Mouse (Mus musculus): ENCODE data around the gene Dcst2. TPM values are rescaled to one million over a fixed set of nuclear protein-coding genes. Genes with fewer than 3 reads are reported as not detected.

The Dcst2 gene
- polyA plus RNA-seq, 1 experiment from 2014 or later, result 0.32 TPM

GRCm38 (mm10) chr3:89394006-89394893 lies 32.5 kb downstream of the Dcst2 start, which contains the start of gene Zbtb7b:
Gene Zbtb7b (minus strand): TSS chr3:89394776.
- Histone ChIP-seq H3K27me3 (ENCODE audit: control insufficient read depth, insufficient read depth, low read length) (peaks cover 20% of the 10 kb centered on the region), H3K4me1 (ENCODE audit: control insufficient read depth, insufficient read depth, low read length) (peaks cover 16% of the 10 kb centered on the region), H3K27ac (replicated peaks; ENCODE audit: low read depth, low read length) (peak within 1 kb of the TSS; percentile 1; the same call in 1 of the 2 replicates), H3K9ac (replicated peaks; ENCODE audit: low read length) (peak within 1 kb of the TSS; percentile 50), H3K9me3 (replicated peaks; ENCODE audit: control insufficient read depth, low read length) (no peaks in the 10 kb centered on the region), H3K4me3 (ENCODE audit: low read depth, low read length) (peak within 1 kb of the TSS; percentile 45), H3K4me2 (ENCODE audit: low read depth, low read length) (peak within 1 kb of the TSS; percentile 83), H3K36me3 (replicated peaks; ENCODE audit: control insufficient read depth, insufficient read depth, low read depth, low read length) (no peaks in the 10 kb centered on the region)
- peak; percentile 46 for ATAC-seq (replicated peaks; ENCODE audit: insufficient number of reproducible peaks, low FRiP score, low TSS enrichment, low read depth)
- peak; percentile 74 for DNase-seq (ENCODE audit: low spot score)
- under 1% methylated on average over 39 of the region's 42 CpGs for WGBS

DNA sequence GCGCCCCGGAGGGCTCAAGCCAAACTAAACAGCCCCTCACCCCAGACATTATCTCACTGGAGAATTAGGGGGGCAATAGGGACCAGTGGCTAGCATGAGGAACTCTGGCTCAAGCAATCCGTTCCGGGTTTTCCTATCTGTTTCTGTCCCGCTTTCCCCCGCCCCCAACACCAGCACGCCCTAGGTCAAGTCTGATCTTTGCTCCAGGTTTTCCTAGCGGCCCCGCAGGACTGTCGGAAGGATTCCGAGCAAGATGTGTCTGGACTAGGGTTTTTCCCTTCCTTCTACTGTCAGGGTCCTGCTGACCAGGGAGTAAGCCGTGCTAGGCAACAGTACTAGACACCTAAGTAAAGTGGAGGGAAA lies 33.1 kb downstream of the Dcst2 start:
- Histone ChIP-seq H3K36me3 (replicated peaks; ENCODE audit: control insufficient read depth, insufficient read depth, low read depth, low read length) (no peaks in the 10 kb centered on the region), H3K4me2 (ENCODE audit: low read depth, low read length) (peak overlapping the region; percentile 83), H3K27me3 (ENCODE audit: control insufficient read depth, insufficient read depth, low read length) (peaks cover 20% of the 10 kb centered on the region), H3K9ac (replicated peaks; ENCODE audit: low read length) (no peak overlapping the region), H3K4me1 (ENCODE audit: control insufficient read depth, insufficient read depth, low read length) (peaks cover 16% of the 10 kb centered on the region), H3K9me3 (replicated peaks; ENCODE audit: control insufficient read depth, low read length) (no peaks in the 10 kb centered on the region), H3K4me3 (ENCODE audit: low read depth, low read length) (peak overlapping the region; percentile 43), H3K27ac (replicated peaks; ENCODE audit: low read depth, low read length) (no peak overlapping the region; the same call in 1 of the 2 replicates)
- no peak for ATAC-seq (replicated peaks; ENCODE audit: insufficient number of reproducible peaks, low FRiP score, low TSS enrichment, low read depth)
- DNase-seq (ENCODE audit: low spot score), result peak; percentile 93
- WGBS, result 1% methylated on average over 12 of the region's 12 CpGs

GRCm38 (mm10) chr3:89395419-89395805 lies 33.6 kb downstream of the Dcst2 start:
- Histone ChIP-seq H3K4me1 (ENCODE audit: control insufficient read depth, insufficient read depth, low read length) (peaks cover 16% of the 10 kb centered on the region), H3K4me3 (ENCODE audit: low read depth, low read length) (peak overlapping the region; percentile 45), H3K9me3 (replicated peaks; ENCODE audit: control insufficient read depth, low read length) (no peaks in the 10 kb centered on the region), H3K27ac (replicated peaks; ENCODE audit: low read depth, low read length) (no peak overlapping the region), H3K36me3 (replicated peaks; ENCODE audit: control insufficient read depth, insufficient read depth, low read depth, low read length) (no peaks in the 10 kb centered on the region), H3K27me3 (ENCODE audit: control insufficient read depth, insufficient read depth, low read length) (peaks cover 20% of the 10 kb centered on the region), H3K4me2 (ENCODE audit: low read depth, low read length) (peak overlapping the region; percentile 83), H3K9ac (replicated peaks; ENCODE audit: low read length) (peak overlapping the region; percentile 50; the same call in 1 of the 2 replicates)
- under 1% methylated on average over 10 of the region's 10 CpGs for WGBS
- ATAC-seq (replicated peaks; ENCODE audit: insufficient number of reproducible peaks, low FRiP score, low TSS enrichment, low read depth) (no peak), DNase-seq (ENCODE audit: low spot score) (peak; percentile 28)

DNA sequence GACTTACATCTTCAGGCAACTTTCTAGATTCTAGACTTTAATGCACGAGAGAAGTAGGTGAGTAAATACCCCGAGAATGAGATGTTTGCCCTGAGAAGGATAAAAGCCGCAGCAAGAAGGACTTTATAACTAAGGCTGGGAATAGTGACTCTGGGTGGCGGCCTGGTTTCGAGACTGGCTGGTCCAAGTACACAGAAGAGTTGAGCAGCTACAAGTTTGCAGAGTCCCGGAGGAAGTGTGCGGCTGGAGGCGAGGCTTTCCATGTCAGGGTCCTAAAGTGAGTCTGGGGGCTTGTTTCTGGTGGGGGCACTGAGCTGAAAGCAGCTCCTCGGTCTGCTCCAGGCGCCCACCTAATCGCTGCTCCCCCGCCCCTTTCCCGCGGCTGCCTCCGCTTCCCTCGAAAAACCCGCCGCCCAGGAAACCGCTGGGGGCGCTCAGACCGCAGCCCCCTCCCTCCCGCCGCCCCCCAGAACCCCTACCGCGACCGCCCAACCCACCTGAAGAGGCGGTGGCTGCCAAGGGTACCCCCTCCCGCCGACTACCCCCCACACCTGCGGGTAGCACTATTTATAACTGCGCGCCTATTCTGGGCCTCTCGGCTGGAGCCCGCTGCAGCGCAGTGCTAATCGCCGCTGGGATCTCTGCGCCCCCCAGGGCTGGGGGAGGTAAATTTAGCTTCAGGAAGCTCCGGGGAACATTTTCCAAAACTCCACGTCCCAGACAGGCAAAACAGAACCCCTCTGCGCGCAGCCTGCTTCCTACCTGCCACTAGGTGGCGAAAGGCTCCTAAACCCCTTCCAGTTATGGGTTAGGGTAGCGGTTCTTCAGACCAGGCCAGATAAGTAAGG lies 34.3 kb downstream of the Dcst2 start:
- H3K27ac ChIP-seq (replicated peaks; ENCODE audit: low read depth, low read length), result 0 out of 2 replicates have a peak overlapping the region, but pooled peaks have one; percentile 2
- no peaks in the 10 kb centered on the region for H3K9me3 ChIP-seq (replicated peaks; ENCODE audit: control insufficient read depth, low read length)
- H3K4me3 ChIP-seq (ENCODE audit: low read depth, low read length), result peak overlapping the region; percentile 45
- no peak for ATAC-seq (replicated peaks; ENCODE audit: insufficient number of reproducible peaks, low FRiP score, low TSS enrichment, low read depth)
- peak; percentile 91 for DNase-seq (ENCODE audit: low spot score)
- H3K27me3 ChIP-seq (ENCODE audit: control insufficient read depth, insufficient read depth, low read length), result peaks cover 19% of the 10 kb centered on the region
- peaks cover 16% of the 10 kb centered on the region for H3K4me1 ChIP-seq (ENCODE audit: control insufficient read depth, insufficient read depth, low read length)
- WGBS, result under 1% methylated on average over 42 of the region's 44 CpGs
- no peaks in the 10 kb centered on the region for H3K36me3 ChIP-seq (replicated peaks; ENCODE audit: control insufficient read depth, insufficient read depth, low read depth, low read length)
- H3K4me2 ChIP-seq (ENCODE audit: low read depth, low read length), result peak overlapping the region; percentile 83
- peak overlapping the region; percentile 50 for H3K9ac ChIP-seq (replicated peaks; ENCODE audit: low read length)

GRCm38 (mm10) chr3:89396654-89397005 lies 34.9 kb downstream of the Dcst2 start:
- no peak for DNase-seq (ENCODE audit: low spot score)
- Histone ChIP-seq H3K9me3 (replicated peaks; ENCODE audit: control insufficient read depth, low read length) (no peaks in the 10 kb centered on the region), H3K27ac (replicated peaks; ENCODE audit: low read depth, low read length) (no peak overlapping the region), H3K4me1 (ENCODE audit: control insufficient read depth, insufficient read depth, low read length) (peaks cover 11% of the 10 kb centered on the region), H3K36me3 (replicated peaks; ENCODE audit: control insufficient read depth, insufficient read depth, low read depth, low read length) (no peaks in the 10 kb centered on the region), H3K4me2 (ENCODE audit: low read depth, low read length) (peak overlapping the region; percentile 83), H3K27me3 (ENCODE audit: control insufficient read depth, insufficient read depth, low read length) (peaks cover 14% of the 10 kb centered on the region), H3K4me3 (ENCODE audit: low read depth, low read length) (peak overlapping the region; percentile 45), H3K9ac (replicated peaks; ENCODE audit: low read length) (peak overlapping the region; percentile 50)
- WGBS, result 4% methylated on average over 4 of the region's 4 CpGs
- no peak for ATAC-seq (replicated peaks; ENCODE audit: insufficient number of reproducible peaks, low FRiP score, low TSS enrichment, low read depth)

- ATAC-seq (replicated peaks; ENCODE audit: insufficient number of reproducible peaks, low FRiP score, low TSS enrichment, low read depth) (no peak), DNase-seq (ENCODE audit: low spot score) (no peak)
- H3K9ac ChIP-seq (replicated peaks; ENCODE audit: low read length), result no peak overlapping the region
- no peaks in the 10 kb centered on the region for H3K9me3 ChIP-seq (replicated peaks; ENCODE audit: control insufficient read depth, low read length)
- 86% methylated on average over 7 of the region's 7 CpGs for WGBS
- no peak overlapping the region for H3K4me2 ChIP-seq (ENCODE audit: low read depth, low read length)
- no peaks in the 10 kb centered on the region for H3K27me3 ChIP-seq (ENCODE audit: control insufficient read depth, insufficient read depth, low read length)
- no peak overlapping the region for H3K27ac ChIP-seq (replicated peaks; ENCODE audit: low read depth, low read length)
- H3K4me1 ChIP-seq (ENCODE audit: control insufficient read depth, insufficient read depth, low read length), result no peaks in the 10 kb centered on the region
- H3K4me3 ChIP-seq (ENCODE audit: low read depth, low read length), result no peak overlapping the region
- peaks cover 3% of the 10 kb centered on the region for H3K36me3 ChIP-seq (replicated peaks; ENCODE audit: control insufficient read depth, insufficient read depth, low read depth, low read length)
These were observed 39.6 kb downstream of the Dcst2 start for GRCm38 (mm10) chr3:89401329-89401728.

GRCm38 (mm10) chr3:89402693-89403092 lies 40.9 kb downstream of the Dcst2 start, which contains the start of gene Lenep:
Gene Lenep (minus strand): TSS chr3:89402793.
- Histone ChIP-seq H3K36me3 (replicated peaks; ENCODE audit: control insufficient read depth, insufficient read depth, low read depth, low read length) (peaks cover 3% of the 10 kb centered on the region), H3K9me3 (replicated peaks; ENCODE audit: control insufficient read depth, low read length) (no peaks in the 10 kb centered on the region), H3K4me1 (ENCODE audit: control insufficient read depth, insufficient read depth, low read length) (no peaks in the 10 kb centered on the region), H3K4me3 (ENCODE audit: low read depth, low read length) (no peak within 1 kb of the TSS), H3K27ac (replicated peaks; ENCODE audit: low read depth, low read length) (no peak within 1 kb of the TSS), H3K9ac (replicated peaks; ENCODE audit: low read length) (no peak within 1 kb of the TSS), H3K4me2 (ENCODE audit: low read depth, low read length) (no peak within 1 kb of the TSS), H3K27me3 (ENCODE audit: control insufficient read depth, insufficient read depth, low read length) (no peaks in the 10 kb centered on the region)
- 83% methylated on average over 5 of the region's 5 CpGs for WGBS
- DNase-seq (ENCODE audit: low spot score), result no peak
- no peak for ATAC-seq (replicated peaks; ENCODE audit: insufficient number of reproducible peaks, low FRiP score, low TSS enrichment, low read depth)

Data from embryonic facial prominence, embryonic 11.5 days (tissue).